ENCODE assay signal across 39 mouse cellular contexts in genomic region chr11:108333006-108333405, GRCm38 (mm10). TPM values are rescaled to one million over a fixed set of nuclear protein-coding genes. Genes with fewer than 3 reads are reported as not detected.
"Had no signal": no experiment of that assay in that cellular context is flagged by ENCODE, and none has a peak within 500 bp of the region (broad histone marks: within the 10 kb centered on the region; RNA-seq: fewer than 3 reads in every experiment).

No protein-coding gene starts in this region.

- H3K9me3 ChIP-seq: heart, embryonic 10.5 days; heart, embryonic 12.5 days; heart, embryonic 13.5 days; heart, embryonic 15.5 days; hindbrain, embryonic 10.5 days; hindbrain, embryonic 12.5 days; hindbrain, embryonic 13.5 days; hindbrain, embryonic 15.5 days; intestine, embryonic 15.5 days; kidney, embryonic 15.5 days had no signal

- H3K4me3 ChIP-seq: heart, embryonic 10.5 days; heart, embryonic 12.5 days; heart, embryonic 13.5 days; heart, embryonic 15.5 days; hindbrain, embryonic 10.5 days; hindbrain, embryonic 12.5 days; hindbrain, embryonic 13.5 days; hindbrain, embryonic 15.5 days; intestine, embryonic 15.5 days; kidney, embryonic 15.5 days; layer of hippocampus, adult 2 months had no signal

- H3K4me2 ChIP-seq: heart, embryonic 11.5 days; heart, embryonic 12.5 days; heart, embryonic 13.5 days; heart, embryonic 15.5 days; hindbrain, embryonic 12.5 days; hindbrain, embryonic 13.5 days; hindbrain, embryonic 14.5 days; hindbrain, embryonic 15.5 days; intestine, embryonic 15.5 days; kidney, embryonic 15.5 days had no signal

- H3K9ac ChIP-seq: heart, embryonic 12.5 days; heart, embryonic 13.5 days; heart, embryonic 15.5 days; hindbrain, embryonic 12.5 days; hindbrain, embryonic 13.5 days; hindbrain, embryonic 14.5 days; hindbrain, embryonic 15.5 days; intestine, embryonic 15.5 days; kidney, embryonic 15.5 days had no signal

- H3K36me3 ChIP-seq: heart, embryonic 12.5 days; heart, embryonic 15.5 days; hindbrain, embryonic 10.5 days; hindbrain, embryonic 12.5 days; hindbrain, embryonic 13.5 days; hindbrain, embryonic 15.5 days; intestine, embryonic 15.5 days; kidney, embryonic 15.5 days had no signal

- ATAC-seq: hindbrain, embryonic 16.5 days; hindbrain, postnatal 0 days; inflammation-experienced regulatory T-cells, adult 6 months; intestine, embryonic 15.5 days; intestine, embryonic 16.5 days; intestine, postnatal 0 days had no signal

- H3K27me3 ChIP-seq: heart, embryonic 12.5 days; heart, embryonic 13.5 days; heart, embryonic 15.5 days; hindbrain, embryonic 12.5 days; hindbrain, embryonic 13.5 days; hindbrain, embryonic 15.5 days; intestine, embryonic 15.5 days; kidney, embryonic 15.5 days had no signal

- DNase-seq: heart, postnatal 10 days; heart, postnatal 14 days; heart, postnatal 36 days; heart, postnatal 4 days; kidney, adult 11 months; kidney, adult 18-20 months; kidney, adult 2 months; kidney, adult 8-10 months; kidney, adult 9 months; kidney, postnatal 10 days; kidney, postnatal 14 days; kidney, postnatal 25 days; kidney, postnatal 36 days; layer of hippocampus, adult 9-11 months; layer of hippocampus, postnatal 36 days had no signal

- H3K27ac ChIP-seq: heart, embryonic 10.5 days; heart, embryonic 13.5 days; heart, embryonic 15.5 days; hindbrain, embryonic 10.5 days; hindbrain, embryonic 12.5 days; hindbrain, embryonic 13.5 days; hindbrain, embryonic 14.5 days; hindbrain, embryonic 15.5 days; hindbrain, postnatal 0 days; intestine, embryonic 15.5 days; kidney, postnatal 0 days; layer of hippocampus, adult 2 months had no signal

RNA-seq across cellular contexts. Expression of gene Apoh, which starts 10.1 kb away (rescaled TPM):
- total RNA-seq: heart, adult 8-10 months; heart, postnatal 14 days; heart, postnatal 36 days; hematopoietic stem cell, adult 5-6 weeks; hindbrain, postnatal 0 days had no signal
- polyA plus RNA-seq: heart, embryonic 14.5 days; hindbrain, embryonic 10.5 days; inflammation-experienced regulatory T-cells, adult 6 months; intestine, embryonic 14.5 days; kidney, adult 2 months; kidney, embryonic 14.5 days had no signal
